In the genomic region with DNA sequence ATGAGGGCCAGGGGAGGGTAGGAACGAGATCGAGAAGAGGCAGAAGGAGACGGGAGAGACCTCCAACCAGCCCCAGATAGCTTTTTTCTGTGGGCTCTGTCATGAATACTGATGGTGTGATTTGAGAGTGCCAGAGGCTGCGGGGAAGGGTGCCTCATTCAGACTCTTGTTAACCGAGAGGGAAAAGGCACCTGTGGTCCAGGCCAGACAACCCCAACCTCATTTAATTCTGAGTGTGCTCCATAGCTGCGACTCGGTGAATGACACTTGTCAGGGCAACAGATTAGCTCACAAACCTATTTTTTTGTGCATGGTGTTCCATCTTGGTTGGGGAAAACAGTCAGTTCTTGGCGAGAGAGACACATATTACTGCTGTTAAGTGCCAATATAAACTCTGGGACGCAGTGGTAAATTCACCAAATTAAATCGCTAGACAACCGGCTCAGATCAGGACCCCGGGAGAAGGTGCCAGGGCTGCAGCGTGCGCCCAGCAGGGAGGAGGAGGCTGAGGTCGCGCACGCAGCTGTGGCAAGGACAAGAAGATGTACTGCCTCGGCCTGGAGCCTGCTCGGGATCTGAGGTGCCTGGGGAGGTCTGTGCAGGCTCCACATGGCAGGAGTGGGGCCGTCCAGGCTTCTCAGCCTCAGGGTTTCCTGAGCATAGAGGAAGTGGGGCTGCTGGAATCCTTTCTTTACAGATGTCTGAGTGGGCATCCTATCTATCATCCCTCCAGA, we compare ENCODE assay signal across 11 mouse cellular contexts.
DNase-seq lines count a peak whose midpoint lies in the region; ATAC-seq lines count a peak whose summit lies in the region.
"Had no signal": no experiment of that assay in that cellular context is flagged by ENCODE, and none has a peak within 500 bp of the region (broad histone marks: within the 10 kb centered on the region; RNA-seq: fewer than 3 reads in every experiment).

No protein-coding gene starts in this region.

- H3K4me3 ChIP-seq in kidney, embryonic 16.5 days (ENCODE audit: low read length) = no peak overlapping the region
- no peak overlapping the region for H3K4me3 ChIP-seq in forebrain, embryonic 11.5 days (ENCODE audit: low read depth, low read length)
- no peak overlapping the region for H3K4me3 ChIP-seq in hindbrain, embryonic 10.5 days
- H3K4me3 ChIP-seq in midbrain, embryonic 16.5 days (ENCODE audit: low read depth, low read length) = no peak overlapping the region
- H3K4me3 ChIP-seq: gastrocnemius, adult 2 months; stomach, embryonic 15.5 days had no signal

- H3K9me3 ChIP-seq in kidney, embryonic 16.5 days (ENCODE audit: low read length) = no peaks in the 10 kb centered on the region
- no peaks in the 10 kb centered on the region for H3K9me3 ChIP-seq in forebrain, embryonic 11.5 days (ENCODE audit: control insufficient read depth, low read length)
- H3K9me3 ChIP-seq in hindbrain, embryonic 10.5 days = no peaks in the 10 kb centered on the region
- no peaks in the 10 kb centered on the region for H3K9me3 ChIP-seq in midbrain, embryonic 16.5 days (replicated peaks; ENCODE audit: control insufficient read depth, low read length, poor library complexity, severe bottlenecking)
- H3K9me3 ChIP-seq: stomach, embryonic 15.5 days had no signal

- H3K36me3 ChIP-seq in kidney, embryonic 16.5 days (ENCODE audit: insufficient read depth, low read length) = no peaks in the 10 kb centered on the region
- H3K36me3 ChIP-seq in forebrain, embryonic 11.5 days (ENCODE audit: control insufficient read depth, insufficient read depth, low read length) = no peaks in the 10 kb centered on the region
- H3K36me3 ChIP-seq in hindbrain, embryonic 10.5 days = peaks cover 21% of the 10 kb centered on the region
- H3K36me3 ChIP-seq in midbrain, embryonic 16.5 days (ENCODE audit: control insufficient read depth, insufficient read depth, low read length) = no peaks in the 10 kb centered on the region
- H3K36me3 ChIP-seq: stomach, embryonic 15.5 days had no signal

- no peak for ATAC-seq in kidney, embryonic 16.5 days (ENCODE audit: low FRiP score, low TSS enrichment)
- no peak for ATAC-seq in forebrain, embryonic 11.5 days (replicated peaks; ENCODE audit: low FRiP score)
- ATAC-seq in midbrain, embryonic 16.5 days = no peak; the same call in 1 of the 2 replicates

- no peak overlapping the region for H3K4me2 ChIP-seq in kidney, embryonic 16.5 days (replicated peaks; ENCODE audit: low read depth, low read length)
- H3K4me2 ChIP-seq in forebrain, embryonic 11.5 days (ENCODE audit: low read depth, low read length, severe bottlenecking) = no peak overlapping the region
- no peak overlapping the region for H3K4me2 ChIP-seq in midbrain, embryonic 16.5 days (ENCODE audit: low read length)
- H3K4me2 ChIP-seq: stomach, embryonic 15.5 days had no signal

- peaks cover 60% of the 10 kb centered on the region for H3K4me1 ChIP-seq in kidney, embryonic 16.5 days (ENCODE audit: insufficient read depth, low read length)
- peaks cover 18% of the 10 kb centered on the region for H3K4me1 ChIP-seq in forebrain, embryonic 11.5 days (replicated peaks; ENCODE audit: control insufficient read depth, insufficient read depth, low read length)
- H3K4me1 ChIP-seq in hindbrain, embryonic 10.5 days (replicated peaks) = peaks cover 80% of the 10 kb centered on the region
- peaks cover 40% of the 10 kb centered on the region for H3K4me1 ChIP-seq in midbrain, embryonic 16.5 days (ENCODE audit: control insufficient read depth, insufficient read depth, low read length)

- 71% methylated on average over 20 of the region's 20 CpGs for WGBS in kidney, embryonic 16.5 days
- WGBS in forebrain, embryonic 11.5 days = 75% methylated on average over 20 of the region's 20 CpGs
- 69% methylated on average over 20 of the region's 20 CpGs for WGBS in hindbrain, embryonic 10.5 days
- WGBS in midbrain, embryonic 16.5 days = 27% methylated on average over 20 of the region's 20 CpGs

- H3K9ac ChIP-seq in kidney, embryonic 16.5 days (replicated peaks; ENCODE audit: low read length) = no peak overlapping the region
- no peak overlapping the region for H3K9ac ChIP-seq in forebrain, embryonic 11.5 days (ENCODE audit: low read length)
- H3K9ac ChIP-seq in midbrain, embryonic 16.5 days (ENCODE audit: low read depth, low read length) = peak overlapping the region; percentile 7; the same call in 1 of the 2 replicates
- H3K9ac ChIP-seq: stomach, embryonic 15.5 days had no signal

- H3K27ac ChIP-seq in kidney, embryonic 16.5 days (ENCODE audit: low read length) = 0 out of 2 replicates have a peak overlapping the region, but pooled peaks have one; percentile 8
- peak overlapping the region; percentile 25 for H3K27ac ChIP-seq in forebrain, embryonic 11.5 days (ENCODE audit: low read depth, low read length)
- peak overlapping the region; percentile 66 for H3K27ac ChIP-seq in hindbrain, embryonic 10.5 days
- peak overlapping the region; percentile 54 for H3K27ac ChIP-seq in midbrain, embryonic 16.5 days (ENCODE audit: low read length)
- H3K27ac ChIP-seq: gastrocnemius, adult 2 months had no signal

- DNase-seq in kidney, adult 11 months = no peak
- DNase-seq in forebrain, embryonic 11.5 days (ENCODE audit: low spot score) = no peak
- DNase-seq in hindbrain, embryonic 10.5 days (ENCODE audit: low spot score) = no peak
- DNase-seq in right cerebral cortex, adult 18-20 months = no peak
- no peak for DNase-seq in frontal cortex, postnatal 36 days (ENCODE audit: low spot score in 2 of 2)
- DNase-seq: gastrocnemius, adult 2 months; kidney, postnatal 4 days; right cerebral cortex, postnatal 14 days had no signal

- no peaks in the 10 kb centered on the region for H3K27me3 ChIP-seq in kidney, embryonic 16.5 days (ENCODE audit: insufficient read depth, low read length)
- no peaks in the 10 kb centered on the region for H3K27me3 ChIP-seq in forebrain, embryonic 11.5 days (ENCODE audit: control insufficient read depth, insufficient read depth, low read length)
- H3K27me3 ChIP-seq in hindbrain, embryonic 10.5 days (ENCODE audit: insufficient read depth, poor library complexity, severe bottlenecking) = no peaks in the 10 kb centered on the region
- no peaks in the 10 kb centered on the region for H3K27me3 ChIP-seq in midbrain, embryonic 16.5 days (ENCODE audit: control insufficient read depth, insufficient read depth, low read depth, low read length)
- H3K27me3 ChIP-seq: stomach, embryonic 15.5 days had no signal

Comparison
In these comparisons a context has a peak if more than half of its experiments do, and no peak if none do; other contexts are left out.
1. H3K27ac ChIP-seq: peak in every context shown above with its lines; median percentile 66 in hindbrain, embryonic 10.5 days; 54 in midbrain, embryonic 16.5 days; 25 in forebrain, embryonic 11.5 days; 8 in kidney, embryonic 16.5 days.